Mouse (Mus musculus): ENCODE results near the gene Nme2.

DNA sequence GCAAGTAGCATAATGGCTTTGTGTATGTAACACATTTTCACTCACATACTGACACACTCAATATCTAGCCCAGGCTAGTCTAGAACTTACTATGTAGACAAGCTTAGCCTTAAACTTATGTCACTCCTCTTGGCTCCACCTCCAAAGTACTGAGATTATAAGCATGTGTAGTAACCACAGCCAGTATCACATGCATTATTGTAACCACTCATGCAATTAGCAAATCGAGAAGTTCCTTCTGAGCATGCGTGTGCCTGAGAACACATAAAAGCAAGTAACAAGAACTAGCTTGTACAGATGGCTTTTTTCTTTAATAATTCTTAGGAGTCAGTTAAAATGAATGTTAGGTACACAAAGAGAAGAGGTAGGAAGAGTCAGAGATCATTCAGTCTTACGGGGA is 28.6 kb upstream of the Nme2 start:
- TF ChIP-seq CTCF (IDR thresholded peaks at IDR 0.05; ENCODE audit: control insufficient read depth, insufficient read depth, insufficient read length) = no peak
- no peak for TF ChIP-seq MAX (IDR thresholded peaks at IDR 0.05)
- no peak for TF ChIP-seq MYOG (IDR thresholded peaks at IDR 0.05; ENCODE audit: control insufficient read depth, extremely low read depth, insufficient read length)
- TF ChIP-seq MYOD1 (IDR thresholded peaks at IDR 0.05; ENCODE audit: control insufficient read depth, insufficient read length, low read depth) = no peak
- TF ChIP-seq FOSL1 (IDR thresholded peaks at IDR 0.05; ENCODE audit: insufficient read depth, low read length, poor library complexity, severe bottlenecking) = no peak
